Mouse (Mus musculus): ENCODE measurements at regions not wholly inside any gene's neighbourhood (a gene's known extent, or its start where the extent isn't known, plus 50 kb on each side); places are given as distances from the start of the nearest gene placed in this dataset.

DNA sequence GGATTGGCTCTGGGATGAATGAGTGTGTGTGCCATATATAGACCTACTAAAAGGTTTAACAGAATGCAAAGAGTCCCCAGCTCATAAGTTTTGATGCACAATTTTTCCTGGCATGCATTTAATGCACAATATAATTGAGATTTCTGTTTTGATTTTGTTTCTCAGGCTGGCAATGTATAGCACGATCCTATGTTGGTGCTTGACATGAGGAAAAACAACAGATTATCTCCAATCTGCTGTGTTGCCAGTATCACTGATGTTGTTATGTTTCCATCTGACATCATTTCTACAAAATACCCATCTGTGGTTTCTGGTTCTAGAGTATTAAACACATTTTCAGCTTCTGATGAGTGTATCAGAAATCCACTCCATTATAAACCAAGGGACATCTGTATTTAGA lies 61.2 kb upstream of the N6amt1 start:
- TF ChIP-seq CHD2 (IDR thresholded peaks at IDR 0.05; ENCODE audit: low read depth, low read length) (no peak), MAFK (IDR thresholded peaks at IDR 0.05; ENCODE audit: insufficient read depth, low read depth, low read length) (no peak), ZNF384 (IDR thresholded peaks at IDR 0.05; ENCODE audit: low read depth, low read length) (no peak), ZC3H11A (IDR thresholded peaks at IDR 0.05; ENCODE audit: borderline replicate concordance, low read depth, low read length) (no peak), HCFC1 (IDR thresholded peaks at IDR 0.05; ENCODE audit: borderline replicate concordance, insufficient read depth, low read length) (no peak)

Measured in ES-E14 (cell line).